Mouse (Mus musculus) lung, postnatal 0 days (tissue): ENCODE data around the gene Gm17783. TPM values are rescaled to one million over a fixed set of nuclear protein-coding genes. Genes with fewer than 3 reads are reported as not detected.

ENCODE experiments used
- ATAC-seq: fragments of 200-750 bp; cut with Nextera tagmentation; 2 replicates; pipeline ENCODE4 v1.8.0; 2017; ENCODE audit warnings: moderate library complexity
- DNase-seq: peaks from one replicate; pipeline ENCODE4 v3.0.0-alpha.2; 2016; ENCODE audit warnings: low spot score
- H3K27ac ChIP-seq: fragments of 300-500 bp; sonication (generic); 2 replicates; pipeline ENCODE4 v1.5.1; 2014; ENCODE audit warnings: antibody characterized with exemption, mild to moderate bottlenecking, low read length, mixed read lengths
- H3K27me3 ChIP-seq: fragments of 300-500 bp; sonication (generic); replicated peaks from 2 replicates; pipeline ENCODE4 v1.6.1; 2014; ENCODE audit warnings: low read length, mixed read lengths; ENCODE audit not compliant: insufficient read depth
- H3K36me3 ChIP-seq: fragments of 300-500 bp; sonication (generic); 2 replicates; pipeline ENCODE4 v1.6.1; 2014; ENCODE audit warnings: low read length, mixed read lengths; ENCODE audit not compliant: insufficient read depth
- H3K4me1 ChIP-seq: fragments of 300-500 bp; sonication (generic); 2 replicates; pipeline ENCODE4 v1.6.1; 2014; ENCODE audit warnings: antibody characterized with exemption, low read depth, low read length, mixed read lengths; ENCODE audit not compliant: insufficient read depth
- H3K4me2 ChIP-seq: fragments of 300-500 bp; sonication (generic); replicated peaks from 2 replicates; pipeline ENCODE4 v1.6.1; 2014; ENCODE audit warnings: low read depth, mild to moderate bottlenecking, low read length, moderate library complexity, mixed read lengths
- H3K4me3 ChIP-seq: fragments of 300-500 bp; sonication (generic); 2 replicates; pipeline ENCODE4 v1.5.1; 2014; ENCODE audit warnings: low read depth, low read length
- H3K9ac ChIP-seq: fragments of 300-500 bp; sonication (generic); replicated peaks from 2 replicates; pipeline ENCODE4 v1.6.1; 2014; ENCODE audit warnings: low read depth, mild to moderate bottlenecking
- H3K9me3 ChIP-seq: fragments of 300-500 bp; sonication (generic); 2 replicates; pipeline ENCODE4 v1.6.1; 2016; ENCODE audit warnings: low read length, mixed read lengths
- CTCF ChIP-seq: IDR thresholded peaks from 2 replicates; pipeline ENCODE4 v1.5.1; 2016; ENCODE audit warnings: antibody characterized with exemption, mild to moderate bottlenecking
- EP300 ChIP-seq: IDR thresholded peaks from 2 replicates; pipeline ENCODE4 v1.6.1; 2016; ENCODE audit warnings: antibody characterized with exemption, mild to moderate bottlenecking, control low read depth
- WGBS: fragments of 180-500 bp; shearing (Covaris S2); extraction: QIAGEN DNeasy Blood & Tissue Kit; methylation state at CpG from one replicate; pipeline ENCODE4 v1.1.7; 2014; 5-methylcytosine and 5-hydroxymethylcytosine counted together
- polyA plus RNA-seq: library from polyadenylated mRNA; unstranded; fragments of >200 nt; fragmentation: Nextera tagmentation; extraction: Ambion mirVana; gene quantifications from 2 replicates; pipeline ENCODE4 v1.2.1, GENCODE M21; 2015

The Gm17783 gene
- polyA plus RNA-seq: not detected in 2 replicates

DNA sequence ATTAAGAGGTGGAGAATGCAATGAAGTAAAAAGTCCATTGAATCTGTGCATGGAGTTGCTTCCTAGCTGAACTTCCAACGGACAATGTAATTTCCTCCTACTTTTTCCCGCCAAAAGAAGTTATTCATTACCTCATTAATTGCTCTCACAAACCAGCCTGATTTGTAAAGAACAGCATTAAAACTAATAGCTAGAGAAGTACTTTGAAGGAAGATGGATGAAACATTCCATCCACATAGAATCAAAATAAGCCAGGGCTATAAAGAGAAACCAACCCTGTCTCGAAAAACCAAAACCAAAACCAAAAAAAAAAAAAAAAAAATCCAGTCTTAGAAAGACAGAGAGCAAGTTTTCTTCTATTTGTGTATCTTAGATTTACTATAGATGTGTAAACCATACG lies at the start of gene Gm17783:
Gene Gm17783, minus strand, starts transcription at position 101 of the 400 bp plus-strand sequence.
- Histone ChIP-seq H3K27me3 (no peaks in the 10 kb centered on the region), H3K27ac (no peak within 1 kb of the TSS), H3K4me3 (no peak within 1 kb of the TSS), H3K36me3 (no peaks in the 10 kb centered on the region), H3K9me3 (no peaks in the 10 kb centered on the region), H3K4me1 (no peaks in the 10 kb centered on the region), H3K9ac (no peak within 1 kb of the TSS), H3K4me2 (no peak within 1 kb of the TSS)
- no peak for ATAC-seq
- no peak for TF ChIP-seq CTCF
- TF ChIP-seq EP300: no peak
- DNase-seq: no peak
- 66% methylated on average over 4 of the region's 4 CpGs for WGBS

DNA sequence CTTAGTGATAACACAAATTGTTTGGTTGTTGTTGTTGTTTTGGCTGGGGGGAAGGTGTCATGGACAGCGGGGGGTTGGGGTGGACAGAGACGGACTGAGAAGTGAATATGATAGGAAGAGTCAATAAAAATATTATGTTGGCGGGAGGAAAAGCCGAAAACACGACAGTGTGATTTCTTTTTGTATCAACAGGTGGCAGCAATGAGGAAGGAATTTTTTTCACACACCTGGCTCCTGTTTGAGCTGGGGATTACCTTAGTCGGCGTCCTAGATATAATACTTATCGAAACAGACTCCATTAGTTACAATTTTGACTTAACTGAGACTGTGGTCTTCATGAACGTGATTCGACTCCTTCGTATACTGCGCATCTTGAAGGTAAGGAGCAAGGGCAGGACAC lies 48.0 kb upstream of the Gm17783 start:
- H3K4me1 ChIP-seq: no peaks in the 10 kb centered on the region
- peak; percentile 20 for TF ChIP-seq CTCF
- TF ChIP-seq EP300: no peak
- H3K9me3 ChIP-seq: no peaks in the 10 kb centered on the region
- no peaks in the 10 kb centered on the region for H3K27me3 ChIP-seq
- H3K4me3 ChIP-seq: no peak overlapping the region
- WGBS: 59% methylated on average over 12 of the region's 12 CpGs
- DNase-seq (peak; percentile 17), ATAC-seq (no peak)
- no peak overlapping the region for H3K9ac ChIP-seq
- H3K36me3 ChIP-seq: no peaks in the 10 kb centered on the region
- H3K4me2 ChIP-seq: no peak overlapping the region
- no peak overlapping the region for H3K27ac ChIP-seq

DNA sequence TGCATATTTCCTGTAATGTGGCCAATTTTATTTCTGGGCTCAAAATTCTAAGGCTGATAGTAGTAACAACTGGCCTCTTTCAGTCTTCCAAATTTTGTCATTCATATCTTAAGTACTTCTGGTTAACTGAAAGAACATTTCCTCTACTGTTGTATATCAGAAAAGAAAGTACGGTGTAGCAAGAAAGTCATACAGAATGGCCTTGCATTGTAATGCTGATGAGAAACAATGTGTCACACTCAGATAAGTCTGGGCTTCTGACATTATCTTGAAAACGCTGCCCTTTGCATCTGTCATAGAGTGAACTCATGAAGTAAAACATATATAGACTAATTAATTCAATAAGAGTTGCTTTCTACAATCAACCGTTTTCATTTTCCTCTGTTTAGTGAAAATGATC lies 40.5 kb upstream of the Gm17783 start:
- no peak for TF ChIP-seq EP300
- Histone ChIP-seq H3K36me3 (no peaks in the 10 kb centered on the region), H3K9ac (no peak overlapping the region), H3K4me2 (no peak overlapping the region), H3K27ac (no peak overlapping the region), H3K4me1 (no peaks in the 10 kb centered on the region), H3K9me3 (no peaks in the 10 kb centered on the region), H3K4me3 (no peak overlapping the region), H3K27me3 (no peaks in the 10 kb centered on the region)
- DNase-seq: no peak
- WGBS: 72% methylated on average over 3 of the region's 3 CpGs
- ATAC-seq: no peak

DNA sequence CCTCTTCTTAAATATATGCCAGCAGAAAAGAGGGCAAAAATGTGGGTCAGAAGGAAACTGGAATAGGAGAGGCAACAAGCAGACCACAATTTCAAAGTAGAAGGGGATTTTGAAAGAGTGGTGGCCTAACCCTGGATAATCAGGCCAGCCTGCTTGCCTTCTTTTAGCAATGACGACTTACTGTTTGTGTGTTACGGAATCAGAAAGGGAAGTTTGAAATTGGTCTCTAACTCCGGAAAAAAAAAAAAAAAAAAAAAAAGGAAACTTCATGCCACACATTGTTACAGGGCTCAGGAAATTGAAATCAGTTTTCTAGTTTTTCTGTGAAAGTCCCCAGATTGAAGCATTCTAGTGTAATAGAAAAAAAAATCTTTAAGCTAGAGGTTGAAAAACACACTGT lies 29.9 kb upstream of the Gm17783 start:
- no peaks in the 10 kb centered on the region for H3K36me3 ChIP-seq
- no peaks in the 10 kb centered on the region for H3K27me3 ChIP-seq
- no peak overlapping the region for H3K4me3 ChIP-seq
- H3K4me1 ChIP-seq: no peaks in the 10 kb centered on the region
- H3K9me3 ChIP-seq: no peaks in the 10 kb centered on the region
- H3K9ac ChIP-seq: no peak overlapping the region
- TF ChIP-seq CTCF (no peak), EP300 (no peak)
- no peak for ATAC-seq
- H3K27ac ChIP-seq: no peak overlapping the region
- no peak overlapping the region for H3K4me2 ChIP-seq
- WGBS: 28% methylated on average over 3 of the region's 3 CpGs
- no peak for DNase-seq

DNA sequence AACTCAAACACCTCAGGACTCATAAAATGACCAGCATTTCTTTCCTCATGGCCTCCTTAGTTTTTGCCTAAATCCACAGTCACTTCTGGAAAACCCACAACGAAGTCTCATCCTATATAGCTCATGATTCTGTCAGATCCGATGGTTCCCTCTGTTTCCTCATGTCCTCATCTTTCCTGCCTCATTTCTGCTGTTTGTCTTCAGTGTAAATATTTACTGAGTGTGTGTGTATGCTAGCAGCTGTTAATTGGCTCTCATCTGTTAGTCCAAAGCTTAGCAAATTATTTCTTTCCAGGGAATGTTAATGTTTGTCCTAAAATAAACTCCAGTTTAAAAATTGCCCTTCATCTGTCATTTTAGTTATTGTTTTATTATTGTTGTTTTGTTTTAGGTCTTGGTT lies 19.7 kb upstream of the Gm17783 start:
- TF ChIP-seq CTCF (no peak), EP300 (no peak)
- WGBS: 18% methylated on average over 2 of the region's 2 CpGs
- no peak overlapping the region for H3K27ac ChIP-seq
- ATAC-seq: no peak
- H3K9me3 ChIP-seq: no peaks in the 10 kb centered on the region
- H3K4me2 ChIP-seq: no peak overlapping the region
- H3K4me1 ChIP-seq: no peaks in the 10 kb centered on the region
- no peaks in the 10 kb centered on the region for H3K36me3 ChIP-seq
- H3K4me3 ChIP-seq: no peak overlapping the region
- H3K27me3 ChIP-seq: no peaks in the 10 kb centered on the region
- peak; percentile 12 for DNase-seq
- H3K9ac ChIP-seq: no peak overlapping the region

DNA sequence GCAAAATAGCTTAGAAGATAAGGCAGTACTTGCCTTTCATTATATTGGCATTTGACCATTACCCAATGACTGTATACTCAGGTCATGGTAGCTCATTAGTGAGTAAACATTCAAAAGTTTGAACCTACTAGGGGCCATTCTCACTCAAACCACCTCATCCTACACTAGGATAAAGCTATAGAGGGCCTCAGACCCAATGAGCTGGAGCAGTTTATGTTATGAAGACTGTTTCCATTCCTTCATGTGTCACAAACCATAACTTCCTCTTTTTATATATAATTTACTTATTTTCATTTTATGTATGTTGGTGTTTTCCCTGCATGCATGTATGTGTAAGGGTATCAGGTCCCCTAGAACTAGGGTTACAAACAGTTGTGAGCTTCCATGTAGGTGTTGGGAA lies 16.1 kb upstream of the Gm17783 start:
- Histone ChIP-seq H3K9ac (no peak overlapping the region), H3K4me3 (no peak overlapping the region), H3K9me3 (no peaks in the 10 kb centered on the region), H3K36me3 (no peaks in the 10 kb centered on the region), H3K4me2 (no peak overlapping the region), H3K27me3 (no peaks in the 10 kb centered on the region), H3K4me1 (no peaks in the 10 kb centered on the region), H3K27ac (no peak overlapping the region)
- DNase-seq: no peak
- no peak for ATAC-seq
- TF ChIP-seq CTCF (no peak), EP300 (no peak)

DNA sequence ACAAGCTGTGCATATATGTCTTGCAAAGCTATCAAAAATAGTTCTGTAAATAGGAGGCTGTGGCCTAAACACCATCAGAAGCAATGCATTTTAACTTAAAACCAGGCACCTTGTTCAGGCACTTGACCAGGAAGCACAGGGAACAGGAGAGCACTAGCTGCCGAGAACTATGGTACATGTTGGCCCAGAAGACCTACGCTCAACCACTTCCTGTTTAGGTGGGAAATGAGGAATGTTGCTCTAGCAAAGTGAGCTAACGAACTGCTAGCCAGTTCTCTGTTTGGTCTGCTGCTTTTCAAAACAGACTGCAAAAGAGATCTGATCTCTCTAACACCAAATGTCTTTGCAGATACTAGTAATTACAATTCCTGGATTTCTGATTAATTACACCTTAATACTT lies 12.5 kb upstream of the Gm17783 start:
- no peak for TF ChIP-seq EP300
- Histone ChIP-seq H3K4me3 (no peak overlapping the region), H3K4me2 (no peak overlapping the region), H3K9me3 (no peaks in the 10 kb centered on the region), H3K9ac (no peak overlapping the region), H3K27me3 (no peaks in the 10 kb centered on the region), H3K36me3 (no peaks in the 10 kb centered on the region), H3K27ac (no peak overlapping the region), H3K4me1 (no peaks in the 10 kb centered on the region)
- ATAC-seq (no peak), DNase-seq (no peak)
- 63% methylated on average over 3 of the region's 3 CpGs for WGBS
